Mouse (Mus musculus): ENCODE measurements around the gene Cdkn2a.

The Cdkn2a gene

GRCm38 (mm10) chr4:89294486-89295440 is at the start of gene Cdkn2a:
Gene Cdkn2a, minus strand, starts transcription at chr4:89294653.
- DNase-seq (ENCODE audit: low spot score in 2 of 2), result peak; percentile 16 to 39

- no peak for DNase-seq (ENCODE audit: low spot score in 2 of 2)
Observed at GRCm38 (mm10) chr4:89313461-89313860, 19.0 kb upstream of the Cdkn2a start.

GRCm38 (mm10) chr4:89310491-89311254 is 16.2 kb upstream of the Cdkn2a start, which contains the start of gene Cdkn2b:
Gene Cdkn2b, minus strand, starts transcription at chr4:89311039.
- peak; percentile 51 to 70 for DNase-seq (ENCODE audit: low spot score in 2 of 2)

- DNase-seq (ENCODE audit: low spot score in 2 of 2), result no peak
Observed at GRCm38 (mm10) chr4:89309996-89310395, 15.5 kb upstream of the Cdkn2a start.

GRCm38 (mm10) chr4:89308001-89308400 is 13.5 kb upstream of the Cdkn2a start:
- no peak for DNase-seq (ENCODE audit: low spot score in 2 of 2)

GRCm38 (mm10) chr4:89306798-89307365 is 12.4 kb upstream of the Cdkn2a start:
- DNase-seq (ENCODE audit: low spot score in 2 of 2), result no peak

- DNase-seq (ENCODE audit: low spot score in 2 of 2), result no peak
Observed at GRCm38 (mm10) chr4:89305691-89306090, 11.2 kb upstream of the Cdkn2a start.

- DNase-seq (ENCODE audit: low spot score in 2 of 2), result no peak
Observed at GRCm38 (mm10) chr4:89303281-89303995, 9.0 kb upstream of the Cdkn2a start.

GRCm38 (mm10) chr4:89302129-89302528 is 7.7 kb upstream of the Cdkn2a start:
- DNase-seq (ENCODE audit: low spot score in 2 of 2), result no peak

- no peak for DNase-seq (ENCODE audit: low spot score in 2 of 2)
Observed at GRCm38 (mm10) chr4:89299721-89300120, 5.3 kb upstream of the Cdkn2a start.

GRCm38 (mm10) chr4:89295441-89296220 is 1.2 kb upstream of the Cdkn2a start:
- DNase-seq (ENCODE audit: low spot score in 2 of 2), result no peak

- DNase-seq (ENCODE audit: low spot score in 2 of 2), result no peak
Observed at GRCm38 (mm10) chr4:89294091-89294485, 365 bp downstream of the Cdkn2a start.

- no peak for DNase-seq (ENCODE audit: low spot score in 2 of 2)
Observed at GRCm38 (mm10) chr4:89293516-89293915, 937 bp downstream of the Cdkn2a start.

GRCm38 (mm10) chr4:89289028-89289427 is 5.4 kb downstream of the Cdkn2a start:
- DNase-seq (ENCODE audit: low spot score in 2 of 2), result no peak

GRCm38 (mm10) chr4:89286566-89286965 is 7.9 kb downstream of the Cdkn2a start:
- no peak for DNase-seq (ENCODE audit: low spot score in 2 of 2)

- no peak for DNase-seq (ENCODE audit: low spot score in 2 of 2)
Observed at GRCm38 (mm10) chr4:89285688-89286087, 8.8 kb downstream of the Cdkn2a start.

GRCm38 (mm10) chr4:89282661-89283060 is 11.8 kb downstream of the Cdkn2a start:
- DNase-seq (ENCODE audit: low spot score in 2 of 2), result no peak

GRCm38 (mm10) chr4:89282036-89282566 is 12.4 kb downstream of the Cdkn2a start:
- no peak for DNase-seq (ENCODE audit: low spot score in 2 of 2)

GRCm38 (mm10) chr4:89281236-89281635 is 13.2 kb downstream of the Cdkn2a start:
- no peak for DNase-seq (ENCODE audit: low spot score in 2 of 2)

GRCm38 (mm10) chr4:89279641-89280040 is 14.8 kb downstream of the Cdkn2a start:
- no peak for DNase-seq (ENCODE audit: low spot score in 2 of 2)

All from thymus, postnatal 10 days (tissue).